Mouse (Mus musculus) limb, embryonic 14.5 days (tissue): ENCODE data around the gene Ccdc155. TPM values are rescaled to one million over a fixed set of nuclear protein-coding genes. Genes with fewer than 3 reads are reported as not detected.

Experiments used
- ATAC-seq: fragments of 200-750 bp; cut with Nextera tagmentation; 2 replicates; pipeline ENCODE4 v1.8.0; 2017; ENCODE audit warnings: low read depth, moderate number of reproducible peaks, moderate TSS enrichment; ENCODE audit not compliant: low FRiP score
- DNase-seq: peaks from one replicate; pipeline ENCODE4 v3.0.0-alpha.2; 2015; ENCODE audit warnings: low spot score
- H3K27ac ChIP-seq: fragments of 300-500 bp; sonication (generic); replicated peaks from 2 replicates; pipeline ENCODE4 v1.5.1; 2014; ENCODE audit warnings: low read depth, mild to moderate bottlenecking, low read length, moderate library complexity, mixed read lengths
- H3K27me3 ChIP-seq: fragments of 300-500 bp; sonication (generic); 2 replicates; pipeline ENCODE4 v1.6.1; 2014; ENCODE audit warnings: low read length, mixed read lengths; ENCODE audit not compliant: control insufficient read depth, insufficient read depth
- H3K36me3 ChIP-seq: fragments of 300-500 bp; sonication (generic); 2 replicates; pipeline ENCODE4 v1.6.1; 2014; ENCODE audit warnings: mild to moderate bottlenecking, low read length, moderate library complexity, mixed read lengths; ENCODE audit not compliant: control insufficient read depth, insufficient read depth
- H3K4me1 ChIP-seq: fragments of 300-500 bp; sonication (generic); 2 replicates; pipeline ENCODE4 v1.6.1; 2014; ENCODE audit warnings: antibody characterized with exemption, low read length, mixed read lengths; ENCODE audit not compliant: control insufficient read depth, insufficient read depth
- H3K4me2 ChIP-seq: fragments of 300-500 bp; sonication (generic); replicated peaks from 2 replicates; pipeline ENCODE4 v1.6.1; 2014; ENCODE audit warnings: low read depth, mild to moderate bottlenecking, low read length, moderate library complexity; ENCODE audit not compliant: severe bottlenecking
- H3K4me3 ChIP-seq: fragments of 300-500 bp; sonication (generic); replicated peaks from 2 replicates; pipeline ENCODE4 v1.5.1; 2014; ENCODE audit warnings: low read length
- H3K9ac ChIP-seq: fragments of 300-500 bp; sonication (generic); 2 replicates; pipeline ENCODE4 v1.6.1; 2014; ENCODE audit warnings: mild to moderate bottlenecking, low read depth, low read length, moderate library complexity; ENCODE audit not compliant: severe bottlenecking
- H3K9me3 ChIP-seq: fragments of 300-500 bp; sonication (generic); 2 replicates; pipeline ENCODE4 v1.6.1; 2016; ENCODE audit warnings: low read length; ENCODE audit not compliant: control insufficient read depth
- POLR2A ChIP-seq: fragments of 200-500 bp; IDR thresholded peaks from 2 replicates; pipeline ENCODE4 v1.8.0; 2012; ENCODE audit warnings: inconsistent platforms, mild to moderate bottlenecking, moderate library complexity, borderline replicate concordance; ENCODE audit not compliant: insufficient read depth, insufficient read length; ENCODE audit errors: extremely low read depth
- WGBS: fragments of 180-500 bp; shearing (Covaris S2); extraction: QIAGEN DNeasy Blood & Tissue Kit; methylation state at CpG from one replicate; pipeline ENCODE4 v1.1.7; 2014; 5-methylcytosine and 5-hydroxymethylcytosine counted together
- polyA plus RNA-seq, 2 experiments: library from polyadenylated mRNA; depleted of rRNA in 1 of 2; stranded (reverse) in 1 of 2; unstranded in 1 of 2; fragments of >200 nt; fragmentation: Nextera tagmentation in 1 of 2; extraction: Ambion mirVana in 1 of 2; gene quantifications; 2 replicates each; pipeline versions ENCODE4 v1.2.1 to v1.2.3; 2012 to 2014

Gene Ccdc155
- polyA plus RNA-seq, 2 experiments, result 1.2 to 1.4 TPM

GRCm38 (mm10) chr7:45231192-45231591 lies 26.5 kb upstream of the Ccdc155 start:
- DNase-seq (no peak), ATAC-seq (no peak)
- peaks cover 21% of the 10 kb centered on the region for H3K4me1 ChIP-seq
- 90% methylated on average over 12 of the region's 12 CpGs for WGBS
- TF ChIP-seq POLR2A, result no peak
- no peak overlapping the region for H3K4me3 ChIP-seq
- no peak overlapping the region for H3K27ac ChIP-seq
- no peaks in the 10 kb centered on the region for H3K27me3 ChIP-seq
- peaks cover 69% of the 10 kb centered on the region for H3K36me3 ChIP-seq
- H3K4me2 ChIP-seq, result no peak overlapping the region
- H3K9ac ChIP-seq, result no peak overlapping the region
- H3K9me3 ChIP-seq, result no peaks in the 10 kb centered on the region

- DNase-seq (no peak), ATAC-seq (no peak)
- no peak overlapping the region for H3K4me3 ChIP-seq
- peaks cover 10% of the 10 kb centered on the region for H3K4me1 ChIP-seq
- H3K27me3 ChIP-seq, result no peaks in the 10 kb centered on the region
- H3K4me2 ChIP-seq, result no peak overlapping the region
- WGBS, result 83% methylated on average over 7 of the region's 7 CpGs
- no peaks in the 10 kb centered on the region for H3K9me3 ChIP-seq
- H3K36me3 ChIP-seq, result peaks cover 85% of the 10 kb centered on the region
- H3K9ac ChIP-seq, result no peak overlapping the region
- TF ChIP-seq POLR2A, result no peak
- H3K27ac ChIP-seq, result no peak overlapping the region
Observed at GRCm38 (mm10) chr7:45229459-45230203, 24.9 kb upstream of the Ccdc155 start.

DNA sequence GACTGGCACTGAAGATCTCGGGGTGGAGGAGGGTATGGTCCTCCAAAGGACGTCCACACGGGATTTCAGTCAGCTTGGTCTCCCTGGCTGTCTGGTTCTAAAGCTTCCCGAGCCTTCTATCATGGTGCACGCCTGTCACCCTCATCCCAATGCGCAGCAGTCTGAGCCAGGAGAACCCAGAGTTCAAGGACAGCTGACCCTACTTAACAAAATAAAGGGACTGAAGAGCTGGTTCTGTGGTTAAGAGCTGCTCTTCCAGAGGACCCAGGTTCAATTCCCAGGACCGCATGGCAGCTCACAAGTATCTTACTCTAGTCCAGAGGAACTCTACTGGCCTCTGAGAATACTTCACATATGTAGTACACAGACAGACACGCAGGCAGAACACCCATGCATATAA lies 24.4 kb upstream of the Ccdc155 start:
- Histone ChIP-seq H3K9me3 (no peaks in the 10 kb centered on the region), H3K27ac (no peak overlapping the region), H3K27me3 (no peaks in the 10 kb centered on the region), H3K36me3 (peaks cover 89% of the 10 kb centered on the region), H3K4me1 (peaks cover 4% of the 10 kb centered on the region), H3K4me3 (no peak overlapping the region), H3K4me2 (no peak overlapping the region), H3K9ac (no peak overlapping the region)
- ATAC-seq (no peak), DNase-seq (no peak)
- WGBS, result 91% methylated on average over 8 of the region's 8 CpGs
- no peak for TF ChIP-seq POLR2A

- Histone ChIP-seq H3K27me3 (no peaks in the 10 kb centered on the region), H3K4me3 (no peak overlapping the region), H3K9me3 (no peaks in the 10 kb centered on the region), H3K27ac (no peak overlapping the region), H3K36me3 (peaks cover 91% of the 10 kb centered on the region), H3K4me2 (no peak overlapping the region), H3K9ac (no peak overlapping the region), H3K4me1 (no peaks in the 10 kb centered on the region)
- ATAC-seq (no peak), DNase-seq (no peak)
- WGBS, result 96% methylated on average over 18 of the region's 18 CpGs
- TF ChIP-seq POLR2A, result no peak
Observed at GRCm38 (mm10) chr7:45228548-45228947, 23.9 kb upstream of the Ccdc155 start.

DNA sequence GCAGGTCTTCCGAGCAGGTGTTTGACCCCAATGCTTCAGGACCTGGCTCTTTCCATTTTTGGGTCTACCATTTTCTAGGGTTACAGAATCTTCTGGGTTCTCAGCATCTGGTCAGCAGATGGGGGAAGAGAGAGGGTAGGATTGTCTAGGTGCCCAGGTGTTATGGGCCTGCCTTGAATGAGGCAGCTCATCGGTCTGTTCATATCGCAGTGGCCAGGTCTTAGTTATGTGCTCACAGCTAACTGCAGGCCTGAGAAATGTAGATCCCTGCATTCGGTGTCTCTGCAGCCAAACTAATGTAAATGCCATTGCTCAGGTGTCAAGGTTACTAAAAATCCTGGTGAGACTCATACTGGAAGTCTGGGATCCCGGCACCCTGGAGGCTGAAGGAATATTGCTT lies 21.7 kb upstream of the Ccdc155 start:
- Histone ChIP-seq H3K27me3 (no peaks in the 10 kb centered on the region), H3K9ac (no peak overlapping the region), H3K4me3 (no peak overlapping the region), H3K9me3 (no peaks in the 10 kb centered on the region), H3K27ac (no peak overlapping the region), H3K4me1 (no peaks in the 10 kb centered on the region), H3K36me3 (peaks cover 91% of the 10 kb centered on the region), H3K4me2 (no peak overlapping the region)
- DNase-seq (no peak), ATAC-seq (no peak)
- WGBS, result 92% methylated on average over 5 of the region's 5 CpGs
- TF ChIP-seq POLR2A, result no peak
